9 mouse cellular contexts compared by ENCODE assay signal in the genomic region with DNA sequence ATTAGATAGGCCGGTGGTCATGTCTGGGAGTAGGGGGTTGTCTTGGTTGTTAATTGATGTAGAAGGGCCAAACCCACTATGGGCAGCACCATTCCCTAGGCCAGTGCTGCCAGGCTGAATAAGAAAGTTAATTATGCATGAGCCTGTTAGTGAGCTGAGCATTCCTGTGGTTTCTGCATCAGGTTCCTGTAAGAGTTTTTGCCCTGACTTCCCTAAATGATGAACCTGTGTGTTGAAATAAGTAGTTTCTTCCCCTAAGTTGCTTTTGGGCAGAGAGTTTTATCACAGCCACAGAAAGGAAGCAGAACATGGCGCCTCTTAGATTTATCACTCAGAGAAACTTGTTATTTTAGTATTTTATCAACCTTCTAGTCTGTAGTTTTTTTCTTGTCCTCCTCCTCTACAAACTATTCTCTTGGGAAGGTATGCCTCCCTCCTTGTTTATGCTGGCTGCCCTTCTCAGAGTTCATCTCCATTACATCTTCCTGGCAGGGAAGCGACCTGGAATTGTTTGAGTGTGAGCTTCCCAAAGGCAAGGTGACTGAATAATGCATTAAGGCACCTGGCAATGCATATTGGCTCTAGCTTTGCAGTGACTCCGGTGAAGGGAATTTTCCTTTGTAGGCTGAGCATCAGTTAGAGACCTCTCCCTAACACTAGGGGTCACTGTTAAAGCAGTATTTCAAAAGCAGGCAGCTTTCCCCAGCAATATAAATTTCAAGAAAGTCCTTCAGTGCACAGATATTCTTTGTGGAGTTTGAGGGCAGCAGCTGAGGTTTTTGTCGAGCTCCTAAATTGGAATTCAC. TPM values are rescaled to one million over a fixed set of nuclear protein-coding genes. Genes with fewer than 3 reads are reported as not detected.
DNase-seq lines count a peak whose midpoint lies in the region; ATAC-seq and TF ChIP-seq lines count a peak whose summit lies in the region.
"Had no signal": no experiment of that assay in that cellular context is flagged by ENCODE, and none has a peak within 500 bp of the region (broad histone marks: within the 10 kb centered on the region; RNA-seq: fewer than 3 reads in every experiment).

No protein-coding gene starts in this region.

- peak; percentile 57 for DNase-seq in intestine, embryonic 14.5 days (ENCODE audit: low spot score)
- peak; percentile 42 for DNase-seq in A20 (ENCODE audit: low read depth, low spot score)
- DNase-seq in ES-E14 (ENCODE audit: low read depth, low spot score) = no peak
- peak; percentile 64 for DNase-seq in kidney, postnatal 14 days
- peak; percentile 31 for DNase-seq in retina, postnatal 7 days (ENCODE audit: low read depth, low spot score)
- DNase-seq in testis, postnatal 14 days (ENCODE audit: low spot score) = no peak

- H3K27me3 ChIP-seq in intestine, embryonic 14.5 days (replicated peaks; ENCODE audit: control insufficient read depth, insufficient read depth, low read length) = no peaks in the 10 kb centered on the region
- H3K27me3 ChIP-seq in intestine, embryonic 16.5 days (replicated peaks; ENCODE audit: control insufficient read depth, insufficient read depth, low read length) = no peaks in the 10 kb centered on the region
- H3K27me3 ChIP-seq: embryonic facial prominence, embryonic 13.5 days had no signal

- TF ChIP-seq POLR2A in cortical plate, adult 2 months (IDR thresholded peaks at IDR 0.05; ENCODE audit: extremely low read depth, insufficient read depth, low read length) = no peak

- H3K4me1 ChIP-seq in intestine, embryonic 14.5 days (replicated peaks; ENCODE audit: control insufficient read depth, insufficient read depth, low read length) = no peaks in the 10 kb centered on the region
- no peaks in the 10 kb centered on the region for H3K4me1 ChIP-seq in intestine, embryonic 16.5 days (ENCODE audit: control insufficient read depth, insufficient read depth, low read length)
- no peaks in the 10 kb centered on the region for H3K4me1 ChIP-seq in ES-E14 (ENCODE audit: control insufficient read depth in 2 of 2, insufficient read depth in 2 of 2, low read length in 2 of 2, poor library complexity in 1 of 2)
- no peaks in the 10 kb centered on the region for H3K4me1 ChIP-seq in cortical plate, adult 2 months (ENCODE audit: control insufficient read depth, insufficient read depth, low read length)
- H3K4me1 ChIP-seq: embryonic facial prominence, embryonic 13.5 days had no signal

- H3K4me3 ChIP-seq in intestine, embryonic 14.5 days (ENCODE audit: low read depth, low read length) = no peak overlapping the region
- no peak overlapping the region for H3K4me3 ChIP-seq in intestine, embryonic 16.5 days (ENCODE audit: low read length)
- H3K4me3 ChIP-seq in ES-E14 (ENCODE audit: insufficient read depth in 1 of 2, low read depth in 1 of 2, low read length in 2 of 2, poor library complexity in 1 of 2, severe bottlenecking in 1 of 2) = no peak overlapping the region
- no peak overlapping the region for H3K4me3 ChIP-seq in cortical plate, adult 2 months (ENCODE audit: insufficient read depth, low read length)
- H3K4me3 ChIP-seq: embryonic facial prominence, embryonic 13.5 days had no signal

- no peak overlapping the region for H3K27ac ChIP-seq in intestine, embryonic 14.5 days (ENCODE audit: low read depth)
- H3K27ac ChIP-seq in intestine, embryonic 16.5 days (ENCODE audit: low read length) = no peak overlapping the region
- no peak overlapping the region for H3K27ac ChIP-seq in ES-E14 (ENCODE audit: insufficient read depth, low read depth, low read length, poor library complexity, severe bottlenecking)
- H3K27ac ChIP-seq in cortical plate, adult 2 months (ENCODE audit: insufficient read depth, low read length) = no peak overlapping the region
- H3K27ac ChIP-seq: embryonic facial prominence, embryonic 13.5 days had no signal

- no peak overlapping the region for H3K4me2 ChIP-seq in intestine, embryonic 14.5 days (ENCODE audit: low read length)
- H3K4me2 ChIP-seq in intestine, embryonic 16.5 days (ENCODE audit: low read depth, low read length) = no peak overlapping the region
- H3K4me2 ChIP-seq: embryonic facial prominence, embryonic 13.5 days had no signal

- no peaks in the 10 kb centered on the region for H3K9me3 ChIP-seq in intestine, embryonic 14.5 days (ENCODE audit: control insufficient read depth, low read length)
- no peaks in the 10 kb centered on the region for H3K9me3 ChIP-seq in intestine, embryonic 16.5 days (ENCODE audit: control insufficient read depth, low read length)
- no peaks in the 10 kb centered on the region for H3K9me3 ChIP-seq in ES-E14 (ENCODE audit: control insufficient read depth, insufficient read depth, low read depth, low read length)
- H3K9me3 ChIP-seq: embryonic facial prominence, embryonic 13.5 days had no signal

- ATAC-seq in intestine, embryonic 14.5 days (replicated peaks; ENCODE audit: low FRiP score, low TSS enrichment, low read depth) = no peak
- ATAC-seq in intestine, embryonic 16.5 days = no peak

- peak; percentile 58 for TF ChIP-seq CTCF in cortical plate, adult 2 months (IDR thresholded peaks at IDR 0.05; ENCODE audit: extremely low read depth, insufficient read depth, low read length)

- no peak overlapping the region for H3K9ac ChIP-seq in intestine, embryonic 14.5 days (ENCODE audit: low read length)
- no peak overlapping the region for H3K9ac ChIP-seq in intestine, embryonic 16.5 days (ENCODE audit: low read depth, low read length)
- no peak overlapping the region for H3K9ac ChIP-seq in ES-E14 (ENCODE audit: insufficient read depth, low read depth, low read length, poor library complexity, severe bottlenecking)
- H3K9ac ChIP-seq: embryonic facial prominence, embryonic 13.5 days had no signal

- WGBS in intestine, embryonic 14.5 days = 30% methylated on average over 5 of the region's 5 CpGs
- 30% methylated on average over 5 of the region's 5 CpGs for WGBS in intestine, embryonic 16.5 days

- in situ Hi-C loops in ES-E14 (cut with MboI; ENCODE audit: low sequenced_read_pairs in 2 of 2, unreplicated experiment in 2 of 2) = no loop called here

- H3K36me3 ChIP-seq in intestine, embryonic 14.5 days (ENCODE audit: control insufficient read depth, insufficient read depth, low read length) = no peaks in the 10 kb centered on the region
- H3K36me3 ChIP-seq in intestine, embryonic 16.5 days (ENCODE audit: control insufficient read depth, insufficient read depth, low read length) = no peaks in the 10 kb centered on the region
- H3K36me3 ChIP-seq in ES-E14 (ENCODE audit: control insufficient read depth, insufficient read depth, low read length, poor library complexity, severe bottlenecking) = no peaks in the 10 kb centered on the region
- H3K36me3 ChIP-seq: embryonic facial prominence, embryonic 13.5 days had no signal

TF ChIP-seq in ES-E14, 5 proteins besides CTCF, POLR2A, EP300 and RAD21:
- TF ChIP-seq ZC3H11A (IDR thresholded peaks at IDR 0.05; ENCODE audit: borderline replicate concordance, low read depth, low read length) (peak; percentile 37; the same call in 1 of the 2 replicates), HCFC1 (IDR thresholded peaks at IDR 0.05; ENCODE audit: borderline replicate concordance, insufficient read depth, low read length) (no peak)

RNA-seq across cellular contexts. Expression of a gene that starts 21.9 kb away (rescaled TPM):
- polyA plus RNA-seq in intestine, embryonic 14.5 days (2014; fragmentation: Nextera tagmentation; extraction: Ambion mirVana) = not detected in 2 replicates
- not detected in 2 replicates for polyA plus RNA-seq in intestine, embryonic 16.5 days (2015; fragmentation: Nextera tagmentation; extraction: Ambion mirVana)
- total RNA-seq in ES-E14 (2012; rRNA removed) = not detected in 2 replicates
- polyA plus RNA-seq in cortical plate, adult 2 months (2012; rRNA removed) = 0.02 and 0.04 TPM in 2 replicates

RNA-seq across cellular contexts. Expression of a gene that starts 32.8 kb away (rescaled TPM):
- polyA plus RNA-seq in intestine, embryonic 14.5 days (2014; fragmentation: Nextera tagmentation; extraction: Ambion mirVana) = 44.7 and 47.9 TPM in 2 replicates
- 49.0 and 50.8 TPM in 2 replicates for polyA plus RNA-seq in intestine, embryonic 16.5 days (2015; fragmentation: Nextera tagmentation; extraction: Ambion mirVana)
- total RNA-seq in ES-E14 (2012; rRNA removed) = 10.5 and 17.4 TPM in 2 replicates
- 12.4 and 13.6 TPM in 2 replicates for polyA plus RNA-seq in cortical plate, adult 2 months (2012; rRNA removed)

RNA-seq across cellular contexts. Expression of a gene that starts 50.7 kb away (rescaled TPM):
- polyA plus RNA-seq in intestine, embryonic 14.5 days (2014; fragmentation: Nextera tagmentation; extraction: Ambion mirVana) = 0.93 and 1.7 TPM in 2 replicates
- 1.2 and 1.3 TPM in 2 replicates for polyA plus RNA-seq in intestine, embryonic 16.5 days (2015; fragmentation: Nextera tagmentation; extraction: Ambion mirVana)
- total RNA-seq in ES-E14 (2012; rRNA removed) = 0.31 and 0.53 TPM in 2 replicates
- 0.40 and 0.42 TPM in 2 replicates for polyA plus RNA-seq in cortical plate, adult 2 months (2012; rRNA removed)

Comparison
In these comparisons a context has a peak if more than half of its experiments do, and no peak if none do; other contexts are left out.
1. DNase-seq: peak in intestine, embryonic 14.5 days (single experiment), A20 (single experiment), kidney, postnatal 14 days (single experiment) and retina, postnatal 7 days (single experiment); none in ES-E14 (single experiment) and testis, postnatal 14 days (single experiment).